Mouse (Mus musculus) CD4-positive, CD25-positive, alpha-beta regulatory T cell, adult 2 months (primary cell): ENCODE measurements around the gene Akap13.

Experiments used
- DNase-seq: peaks from one replicate; pipeline ENCODE4 v3.0.0-alpha.2; 2012; ENCODE audit warnings: low read depth, low spot score

The Akap13 gene

DNA sequence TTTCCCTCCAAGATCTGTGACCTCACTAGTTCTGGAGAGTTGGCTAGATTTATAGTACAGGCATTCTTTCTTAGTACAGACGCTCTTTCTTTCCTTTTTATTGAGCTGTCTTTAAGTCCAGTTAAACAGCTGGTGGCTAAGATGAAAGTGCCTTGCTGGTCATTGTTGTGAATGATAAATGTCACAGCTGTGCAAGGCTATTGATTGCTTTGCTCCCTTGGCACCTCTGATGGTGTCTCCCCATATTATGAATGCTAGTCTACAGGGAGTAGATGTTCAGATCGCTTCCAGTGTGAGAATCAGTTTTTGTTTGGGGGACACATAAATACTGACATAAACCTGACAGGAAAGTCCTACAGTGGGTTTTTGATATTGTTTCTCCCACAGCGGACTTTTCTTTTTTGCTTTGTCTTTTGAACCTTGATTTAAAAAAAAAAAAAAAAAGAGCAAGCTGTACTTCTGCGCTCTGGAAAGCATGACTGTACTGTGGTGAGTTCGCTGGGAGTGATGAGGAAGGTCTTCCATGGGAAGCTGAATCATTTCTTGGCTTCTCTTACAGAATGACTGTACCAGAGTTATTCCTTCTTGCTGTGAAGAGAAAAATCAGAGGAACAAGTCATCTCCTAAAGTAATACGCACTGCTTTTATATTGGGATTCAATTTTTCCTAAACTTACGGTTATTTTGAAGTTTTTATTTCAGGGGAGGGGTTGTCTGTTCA lies 178.6 kb downstream of the Akap13 start:
- DNase-seq = no peak

DNA sequence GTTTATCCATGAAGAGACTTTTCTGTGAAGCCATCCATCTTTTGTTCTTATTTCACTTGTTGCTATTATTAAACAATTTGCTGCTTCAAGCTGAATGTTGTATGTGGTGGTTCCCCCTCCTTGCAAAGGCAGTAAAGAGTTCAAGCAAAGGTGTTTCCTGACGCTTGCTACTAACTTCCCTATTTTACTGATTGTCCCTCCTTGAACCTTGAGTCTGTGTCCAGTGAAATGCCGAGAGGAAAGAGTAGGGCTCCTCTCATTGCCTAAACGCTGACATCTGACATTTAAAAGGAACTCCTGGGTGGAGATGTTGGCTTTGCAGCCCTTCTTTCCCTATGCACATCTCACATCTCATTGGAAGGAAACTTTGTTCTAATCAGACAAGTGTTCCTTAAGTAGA lies 183.4 kb downstream of the Akap13 start:
- no peak for DNase-seq

DNA sequence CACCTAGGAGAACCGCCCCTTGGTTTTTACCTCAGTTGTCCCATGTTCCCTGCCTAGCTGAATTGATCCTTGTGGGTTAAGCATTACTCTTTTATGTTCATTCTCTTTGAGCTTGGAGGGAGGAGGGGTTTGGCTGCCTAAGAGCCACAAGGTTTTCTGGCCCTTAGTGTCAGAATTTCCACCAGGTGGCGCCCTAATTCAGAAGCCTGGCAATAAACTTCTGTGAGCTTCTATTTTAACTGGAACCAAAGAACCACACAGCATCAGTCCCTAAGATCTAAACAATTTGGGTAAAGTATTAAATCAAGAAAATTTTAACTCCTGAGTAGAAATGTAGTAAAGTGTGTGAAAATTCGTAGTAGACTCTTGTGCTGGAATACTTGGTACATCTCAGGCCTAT lies 184.2 kb downstream of the Akap13 start:
- peak; percentile 88 for DNase-seq

DNA sequence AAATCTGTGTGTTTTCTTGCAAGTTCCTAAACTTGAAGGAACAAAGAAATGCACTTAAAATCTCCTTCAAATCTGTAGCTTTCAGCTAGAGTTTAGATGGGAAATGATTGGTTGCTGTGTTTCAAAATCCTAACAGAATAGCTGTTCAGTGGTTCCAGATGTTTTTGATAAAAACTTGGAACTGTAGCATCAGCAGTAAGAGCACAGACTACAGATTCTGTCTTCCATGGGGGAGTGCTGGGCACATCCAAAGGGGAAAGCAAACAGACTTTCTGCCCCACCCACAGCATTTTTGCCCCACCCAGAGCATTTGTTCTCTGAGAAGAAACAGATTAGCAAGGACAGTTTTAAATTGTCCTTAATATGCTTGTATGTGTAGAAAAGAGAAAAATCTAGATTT lies 184.7 kb downstream of the Akap13 start:
- DNase-seq = no peak

DNA sequence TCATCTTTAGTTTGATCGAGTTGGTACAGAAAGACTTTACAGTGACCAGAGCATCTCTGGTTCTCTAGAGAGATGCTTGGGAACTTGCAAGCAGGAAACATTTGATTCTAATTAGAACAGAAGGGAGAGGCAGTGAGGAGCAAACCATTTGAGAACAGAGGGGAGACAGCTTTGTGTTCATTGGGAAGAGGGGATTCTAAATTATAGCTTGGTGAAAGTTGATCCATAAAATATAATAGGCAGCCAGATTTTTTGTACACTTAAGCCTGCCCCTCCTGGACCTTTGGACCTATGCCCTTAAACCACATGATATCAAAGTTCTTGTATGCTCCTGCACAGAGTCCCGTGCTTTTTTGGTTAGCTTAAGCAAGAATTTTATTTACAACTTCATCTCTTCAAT lies 185.3 kb downstream of the Akap13 start:
- no peak for DNase-seq

DNA sequence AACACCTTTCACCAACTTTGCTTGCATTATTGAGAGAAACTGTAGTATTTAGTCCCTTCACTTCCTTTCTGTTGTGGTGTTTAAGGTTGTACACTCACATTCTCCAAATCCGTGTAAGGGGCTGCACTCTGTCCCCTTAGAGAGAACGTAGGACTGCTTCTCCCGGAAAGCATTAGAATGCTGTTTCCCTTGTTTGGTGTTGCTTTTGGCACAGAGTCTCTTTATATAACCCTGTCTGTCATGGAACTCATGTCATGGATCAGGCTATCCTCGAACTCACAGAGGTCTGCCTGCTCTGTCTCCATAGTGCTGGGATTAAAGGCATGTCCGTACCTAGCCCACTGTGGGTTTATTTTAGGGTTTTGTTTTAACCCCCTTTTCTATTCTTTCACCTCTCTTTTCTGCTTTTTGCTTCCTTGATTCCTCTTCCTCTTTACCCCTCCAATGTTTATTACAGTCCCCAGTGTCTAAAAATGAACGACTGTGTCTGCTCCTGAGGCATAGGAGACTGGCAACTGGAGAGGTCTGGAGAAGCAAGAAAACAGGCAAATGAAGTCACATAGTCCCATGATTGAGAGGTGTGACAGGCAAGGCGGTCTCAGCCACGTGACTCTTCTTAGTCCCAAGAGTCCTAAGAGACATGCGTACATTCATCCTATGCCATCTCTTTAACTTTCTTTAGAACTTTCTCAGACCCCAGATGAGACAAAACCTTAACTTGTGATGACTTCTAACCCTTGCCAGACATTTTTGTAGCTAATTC lies 186.3 kb downstream of the Akap13 start:
- DNase-seq = no peak

DNA sequence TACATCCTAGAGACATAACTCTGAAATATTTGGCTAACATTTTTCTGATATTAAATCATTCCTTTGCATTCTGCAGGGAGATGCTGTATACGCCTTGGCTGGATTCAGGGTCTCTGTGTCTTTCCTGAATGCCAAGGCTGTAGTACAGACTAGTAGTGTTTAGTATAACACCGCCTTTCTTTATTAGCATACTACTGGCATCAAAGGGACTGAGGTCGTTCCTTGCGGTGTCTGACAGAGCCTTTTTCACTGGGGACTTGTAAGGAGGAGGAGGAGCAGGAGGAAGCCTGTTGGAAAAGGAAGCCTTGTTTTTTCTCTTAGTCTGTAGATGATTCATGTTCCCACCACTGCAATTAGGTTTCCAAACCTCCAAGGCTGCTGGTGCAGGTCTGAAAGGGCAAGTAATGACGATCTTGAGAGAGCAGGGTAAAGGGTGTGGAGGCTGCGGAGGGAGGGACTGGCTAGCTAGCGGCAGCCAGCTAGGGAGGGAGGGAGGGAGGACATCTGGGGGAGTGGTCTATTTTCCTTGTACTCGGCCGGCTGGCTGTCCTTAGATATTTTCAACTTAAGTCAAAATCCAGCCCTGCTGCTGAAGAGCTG lies 186.9 kb downstream of the Akap13 start:
- no peak for DNase-seq

DNA sequence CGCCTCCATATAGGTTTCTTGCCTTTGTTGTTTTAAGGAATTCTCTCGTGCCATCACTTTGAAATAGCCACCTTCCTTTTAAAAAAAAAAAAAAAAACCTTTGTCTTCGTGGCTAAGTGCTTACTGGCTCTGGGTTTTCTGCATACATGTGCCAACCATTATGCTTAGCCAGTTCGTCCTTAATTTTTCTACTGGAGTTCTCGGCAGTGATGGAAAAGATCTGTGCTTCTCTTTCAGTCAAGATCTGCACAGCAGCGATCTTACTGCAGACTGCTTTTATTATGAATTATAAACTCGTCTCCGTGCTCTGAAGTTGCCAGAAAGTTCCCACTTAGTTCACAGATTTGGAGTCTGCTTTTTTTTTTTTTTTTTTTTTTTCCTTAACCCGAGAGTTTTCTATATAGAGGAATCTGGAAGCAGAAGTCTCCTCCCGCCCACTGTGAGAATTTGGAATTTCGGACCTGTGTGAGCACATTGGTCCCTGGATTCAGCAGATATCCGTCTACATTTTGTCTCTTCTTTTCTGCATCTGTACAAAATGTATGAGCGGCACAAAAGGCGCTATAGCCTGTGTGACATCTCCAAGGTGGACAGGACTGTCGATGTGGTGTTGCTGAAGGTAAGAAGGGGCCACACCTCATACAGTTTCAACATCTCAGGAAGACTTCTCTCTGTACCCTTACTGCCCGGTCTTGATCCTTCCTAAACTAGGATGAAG lies 187.7 kb downstream of the Akap13 start:
- no peak for DNase-seq

DNA sequence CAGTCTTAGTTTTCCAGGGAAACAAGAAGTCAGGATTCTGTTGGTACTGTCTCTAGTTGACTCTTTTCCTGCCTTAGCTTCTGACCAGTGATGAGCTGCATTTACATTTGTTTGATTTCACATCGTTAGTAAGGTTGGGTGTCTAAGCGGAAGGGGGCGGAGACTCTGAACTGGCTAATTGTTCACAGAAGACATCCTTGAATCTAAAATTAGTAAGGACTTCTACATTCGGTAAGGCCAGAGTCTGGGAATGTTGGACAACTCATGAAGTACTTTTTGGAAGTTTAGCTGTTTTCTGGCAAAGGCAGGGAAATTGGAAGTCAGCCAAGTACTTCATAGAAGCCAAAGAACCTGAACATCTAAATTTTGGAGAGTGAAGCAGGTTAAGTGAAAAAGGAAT lies 188.7 kb downstream of the Akap13 start:
- DNase-seq = peak; percentile 58

DNA sequence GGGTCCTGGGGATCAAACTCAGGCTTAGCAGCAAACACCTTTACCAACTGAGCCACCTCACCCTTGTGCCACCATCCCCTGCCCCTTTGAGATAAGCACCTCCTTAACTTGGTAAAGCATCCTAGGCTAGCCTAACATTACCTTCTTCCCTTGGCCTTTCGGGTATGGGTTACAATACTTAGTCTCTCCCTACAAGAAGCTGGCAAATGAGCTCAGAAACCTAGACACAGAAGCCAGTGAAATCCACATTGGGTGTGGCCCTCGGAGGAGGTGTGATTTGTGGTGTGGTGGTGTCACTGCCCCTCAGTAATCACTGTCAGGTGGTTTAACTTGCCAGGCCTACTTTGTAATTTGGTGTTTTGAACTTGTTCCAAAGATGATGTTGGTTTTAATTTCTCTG lies 189.3 kb downstream of the Akap13 start:
- no peak for DNase-seq

DNA sequence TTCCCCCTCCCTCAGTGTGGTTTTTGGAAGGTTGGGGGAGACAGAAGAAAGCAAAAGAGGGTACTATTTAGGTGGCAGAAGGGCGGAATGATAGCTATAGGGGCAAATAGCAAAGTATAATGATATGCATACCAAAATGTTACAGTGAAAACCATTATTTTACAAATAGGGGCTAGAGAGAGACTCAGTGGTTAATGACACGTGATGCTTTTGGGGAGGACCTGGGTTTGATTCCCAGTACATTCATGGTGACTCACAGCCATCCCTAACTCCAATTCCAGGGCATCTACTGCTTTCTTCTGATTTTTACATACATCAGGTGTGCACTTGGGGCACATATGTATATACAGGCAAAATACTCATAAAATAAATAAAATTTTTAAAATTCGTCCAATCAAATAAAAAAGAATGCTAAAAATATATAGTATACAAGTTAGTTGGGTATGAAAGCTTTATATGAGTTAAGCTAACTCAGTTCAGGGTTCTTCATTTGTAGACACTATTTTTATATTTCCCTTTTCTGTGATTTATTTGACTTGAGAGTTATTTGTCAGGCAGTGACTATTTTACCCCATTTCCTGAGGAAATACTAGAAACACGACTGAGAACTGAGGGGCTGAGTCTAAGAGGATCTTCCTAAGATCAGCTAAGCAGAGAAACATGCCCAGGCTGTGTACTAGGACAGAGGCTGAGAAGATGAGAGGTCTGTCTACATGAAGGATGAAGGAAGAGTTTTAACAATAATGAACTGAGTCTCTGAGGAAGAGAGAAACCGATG lies 190.0 kb downstream of the Akap13 start:
- DNase-seq = no peak

DNA sequence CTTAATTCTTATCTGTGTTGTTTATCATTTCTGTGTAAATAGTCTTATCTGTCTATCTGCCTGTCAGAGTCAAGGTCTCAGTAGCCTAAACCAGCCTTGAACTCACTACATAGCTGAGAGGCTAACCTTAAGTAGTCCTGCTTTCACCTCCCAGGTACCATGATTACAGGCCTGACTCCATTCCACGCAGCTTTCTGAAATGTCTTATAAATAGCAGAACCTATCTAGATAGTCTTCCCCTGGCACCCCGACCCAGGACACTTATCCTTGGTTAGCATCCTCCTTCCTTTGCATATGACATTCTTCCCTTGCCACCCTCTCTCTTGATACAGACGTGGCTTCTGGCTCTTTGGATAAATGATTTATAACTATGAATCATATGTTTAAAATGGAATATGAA lies 192.7 kb downstream of the Akap13 start:
- no peak for DNase-seq

DNA sequence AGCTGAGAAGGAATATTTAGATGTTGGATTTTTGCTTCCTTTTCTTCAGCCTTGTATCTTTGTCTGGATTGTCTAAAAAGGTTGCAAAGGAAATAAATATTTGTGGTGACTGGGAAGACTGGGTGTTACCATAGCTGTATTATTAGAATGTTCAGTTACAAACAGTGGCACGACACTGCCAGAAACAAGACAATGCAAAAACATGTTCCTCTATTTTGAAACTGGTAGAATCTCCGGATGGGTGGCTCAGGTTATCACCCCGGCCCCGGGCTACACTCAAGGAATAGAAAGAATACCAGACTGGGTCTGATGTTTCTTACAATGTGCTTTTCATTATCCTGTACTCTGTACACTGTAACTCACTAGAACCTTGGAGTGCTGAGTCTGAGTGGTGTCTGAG lies 193.6 kb downstream of the Akap13 start:
- no peak for DNase-seq

DNA sequence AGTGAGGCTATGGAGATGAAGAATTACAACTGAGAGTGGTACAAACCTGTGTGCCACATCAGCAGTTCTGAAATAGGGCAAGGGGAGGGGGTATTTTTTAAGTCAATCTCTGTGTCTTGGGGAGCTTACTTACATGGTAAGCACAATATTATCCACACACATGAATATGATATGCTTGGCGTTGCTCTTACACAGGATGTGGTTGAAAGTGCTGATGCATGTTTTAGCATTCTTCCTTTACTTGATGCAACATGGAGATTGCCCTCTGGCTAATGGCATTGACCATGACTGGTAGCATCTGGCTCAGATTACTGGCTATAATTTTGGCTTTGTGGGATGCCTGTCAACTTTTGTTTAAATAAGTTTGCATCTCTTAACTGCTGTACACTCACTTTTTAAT lies 194.6 kb downstream of the Akap13 start:
- peak; percentile 66 for DNase-seq

DNA sequence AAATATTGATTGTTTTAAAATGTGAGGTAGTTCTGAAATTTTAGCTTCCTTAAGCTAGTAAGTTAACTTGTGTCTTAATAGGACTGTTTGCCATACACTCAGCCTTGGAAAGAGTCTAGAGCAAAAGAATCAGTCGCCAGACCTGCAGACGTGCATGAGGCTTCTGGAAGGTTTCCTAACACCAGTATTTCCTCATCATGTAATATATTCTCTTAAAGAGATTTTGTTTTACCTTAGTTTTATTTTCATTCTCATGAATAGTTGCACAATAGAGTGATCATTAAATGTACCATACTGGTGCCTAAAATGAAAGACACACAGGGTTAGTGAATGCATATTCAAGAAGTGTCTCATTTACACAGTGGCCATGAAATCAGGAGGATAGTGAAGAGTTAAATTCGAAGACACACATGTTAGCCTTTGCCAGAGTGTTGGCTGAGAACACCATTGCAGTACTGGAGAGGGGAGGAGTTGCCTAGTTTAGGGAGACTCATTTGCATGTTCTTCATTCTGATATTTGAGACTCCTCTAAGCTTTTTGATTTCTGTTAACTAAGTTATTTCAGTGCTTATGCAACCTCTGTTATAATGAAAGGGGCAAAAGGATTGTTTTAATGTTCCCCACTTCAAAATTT lies 198.5 kb downstream of the Akap13 start:
- no peak for DNase-seq

DNA sequence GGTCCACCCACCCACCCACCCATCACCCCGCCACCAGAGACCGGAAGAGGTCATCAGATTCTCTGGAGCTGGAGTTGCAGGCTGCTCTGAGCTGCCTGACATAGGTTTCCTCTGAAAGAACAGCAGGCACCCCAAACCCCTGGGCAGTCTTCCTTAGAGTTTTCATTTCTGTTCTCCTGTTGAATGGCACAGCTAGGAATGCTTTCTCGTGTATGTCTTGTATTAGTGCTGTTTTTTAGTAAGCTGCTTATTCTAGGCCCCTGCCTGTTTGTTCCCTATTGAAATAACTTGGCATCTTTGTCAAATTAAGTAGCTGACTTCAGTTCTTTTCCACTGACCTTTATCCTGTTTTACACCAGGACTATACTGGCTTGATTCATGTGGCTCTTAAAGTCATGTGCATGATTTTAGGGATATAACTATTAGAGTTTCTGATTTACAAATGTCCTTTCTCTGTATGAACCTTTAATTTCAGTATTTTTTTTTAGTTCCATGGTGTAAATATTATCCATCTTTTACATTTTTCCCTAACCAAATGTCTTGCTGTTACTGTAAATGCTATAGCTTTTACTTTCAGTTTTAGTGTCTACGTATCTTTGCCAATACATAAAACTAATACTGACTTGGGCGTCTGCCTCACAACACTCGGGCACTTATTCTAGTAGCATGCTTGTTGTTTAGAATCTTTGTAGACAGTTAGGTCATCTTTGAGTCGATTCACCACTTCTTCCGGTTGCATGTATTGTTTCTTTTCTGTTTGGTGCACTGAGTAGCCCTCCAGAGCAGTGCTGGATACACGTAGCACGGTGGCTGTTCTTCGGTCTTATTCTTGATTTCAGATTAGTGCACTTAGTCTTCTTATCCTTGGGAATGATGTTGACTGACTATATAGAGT lies 200.1 kb downstream of the Akap13 start:
- peak; percentile 71 for DNase-seq

DNA sequence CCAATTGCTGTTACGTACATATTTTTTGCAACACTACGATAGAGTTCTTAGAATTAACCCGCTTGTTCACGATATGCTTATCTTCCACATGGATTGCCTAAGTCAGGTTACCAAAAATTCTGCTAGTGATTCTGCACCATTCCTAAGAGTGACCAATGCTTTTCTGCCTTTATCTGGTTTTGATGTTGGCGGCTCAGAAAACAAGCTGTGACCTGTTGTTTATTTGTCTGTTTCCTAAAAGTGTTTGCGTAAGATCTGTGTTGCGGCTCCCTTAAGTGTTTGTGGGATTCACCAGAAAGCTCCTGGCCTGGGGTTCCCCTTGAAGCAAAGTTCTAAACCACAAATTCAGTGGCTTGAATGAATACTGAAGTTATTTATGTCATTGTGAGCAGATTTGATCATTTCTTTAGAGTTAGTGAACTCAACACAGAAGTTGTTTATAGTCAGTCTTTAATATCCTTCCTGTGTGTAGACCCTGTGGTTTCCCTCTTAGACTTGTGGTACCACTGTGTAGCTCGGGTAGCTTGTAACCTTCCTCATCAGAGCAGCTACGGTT lies 201.0 kb downstream of the Akap13 start:
- peak; percentile 74 for DNase-seq

DNA sequence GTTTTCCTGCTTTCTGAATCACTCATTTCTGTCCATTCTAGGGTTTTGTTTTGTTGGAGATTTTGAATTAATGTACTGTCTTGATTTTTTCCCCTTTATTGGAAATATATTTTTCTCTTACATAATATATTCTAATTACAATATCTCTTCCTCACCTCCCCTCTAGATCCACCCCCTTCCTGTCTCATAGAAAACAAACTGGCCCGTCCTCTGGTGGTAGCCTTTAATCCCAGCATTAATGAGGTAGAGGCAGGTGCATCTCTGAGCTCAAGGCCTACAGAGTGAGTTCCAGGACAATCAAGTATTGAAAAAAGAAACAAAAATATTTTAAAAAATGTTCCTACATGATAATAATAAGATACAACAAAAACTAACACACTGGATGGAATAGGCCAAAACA lies 201.6 kb downstream of the Akap13 start:
- no peak for DNase-seq

DNA sequence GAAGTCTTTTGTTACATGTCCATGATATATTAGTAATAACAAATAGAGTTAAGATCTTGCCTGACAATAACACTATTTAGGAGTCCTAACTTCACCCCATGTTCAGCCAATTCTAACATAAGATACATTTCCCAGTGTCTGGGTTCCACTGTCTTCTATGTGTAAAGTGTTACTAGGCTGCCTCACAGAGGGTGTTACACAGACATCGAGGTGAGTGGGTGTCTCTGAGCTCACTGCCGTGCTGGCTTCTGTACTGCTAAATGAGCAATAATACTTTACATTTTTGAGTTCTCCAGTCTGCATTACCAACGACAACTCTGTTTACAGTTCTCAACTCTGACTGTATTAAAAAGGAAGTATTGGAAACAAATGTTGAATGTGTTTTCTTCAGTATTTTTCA lies 209.1 kb downstream of the Akap13 start:
- no peak for DNase-seq

DNA sequence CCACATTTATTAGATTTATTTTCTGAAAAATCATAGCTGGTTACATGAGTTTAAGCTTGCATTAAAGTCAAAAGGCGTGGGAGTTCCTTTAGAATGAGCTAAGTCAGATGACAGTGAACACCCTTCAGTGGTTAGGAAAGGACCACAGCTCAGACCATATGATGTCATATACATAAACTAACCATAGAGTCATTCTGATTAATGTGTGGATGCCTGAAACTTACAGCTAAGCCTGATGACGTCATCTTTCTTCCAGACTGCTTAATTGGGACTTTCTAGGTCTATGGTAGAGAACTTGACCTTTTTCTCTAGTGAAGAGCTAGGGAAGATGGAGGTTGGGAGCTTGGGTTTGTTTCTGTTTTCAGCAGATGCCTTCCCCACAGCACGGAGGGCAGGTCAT lies 211.6 kb downstream of the Akap13 start:
- DNase-seq = peak; percentile 49
